Mouse (Mus musculus): ENCODE measurements around the gene Dnah7b. TPM values are rescaled to one million over a fixed set of nuclear protein-coding genes. Genes with fewer than 3 reads are reported as not detected.
"Not testable (repeated sequence)": the region's sequence is repeated elsewhere in the genome, so short reads cannot be mapped to it uniquely, and the experiment has no call there.

Dnah7b gene
- polyA plus RNA-seq, 1 experiment from 2014 or later, result 1.3 TPM

GRCm38 (mm10) chr1:46196835-46197234 is 130.7 kb downstream of the Dnah7b start:
- H3K27ac ChIP-seq; ATAC-seq (ENCODE audit: insufficient number of reproducible peaks, low FRiP score, low TSS enrichment, low read depth); H3K9me3 ChIP-seq; H3K36me3 ChIP-seq; H3K4me2 ChIP-seq; H3K4me1 ChIP-seq; H3K9ac ChIP-seq; H3K27me3 ChIP-seq; H3K4me3 ChIP-seq: not testable (repeated sequence)
- WGBS, result 58% methylated on average over 2 of the region's 2 CpGs

- H3K4me3 ChIP-seq; H3K27ac ChIP-seq; H3K9me3 ChIP-seq; H3K4me1 ChIP-seq; H3K27me3 ChIP-seq; H3K9ac ChIP-seq; H3K36me3 ChIP-seq; H3K4me2 ChIP-seq; ATAC-seq (ENCODE audit: insufficient number of reproducible peaks, low FRiP score, low TSS enrichment, low read depth): not testable (repeated sequence)
- WGBS, result 90% methylated on average over 9 of the region's 9 CpGs
Measured at GRCm38 (mm10) chr1:46201169-46201568, 135.1 kb downstream of the Dnah7b start.

DNA sequence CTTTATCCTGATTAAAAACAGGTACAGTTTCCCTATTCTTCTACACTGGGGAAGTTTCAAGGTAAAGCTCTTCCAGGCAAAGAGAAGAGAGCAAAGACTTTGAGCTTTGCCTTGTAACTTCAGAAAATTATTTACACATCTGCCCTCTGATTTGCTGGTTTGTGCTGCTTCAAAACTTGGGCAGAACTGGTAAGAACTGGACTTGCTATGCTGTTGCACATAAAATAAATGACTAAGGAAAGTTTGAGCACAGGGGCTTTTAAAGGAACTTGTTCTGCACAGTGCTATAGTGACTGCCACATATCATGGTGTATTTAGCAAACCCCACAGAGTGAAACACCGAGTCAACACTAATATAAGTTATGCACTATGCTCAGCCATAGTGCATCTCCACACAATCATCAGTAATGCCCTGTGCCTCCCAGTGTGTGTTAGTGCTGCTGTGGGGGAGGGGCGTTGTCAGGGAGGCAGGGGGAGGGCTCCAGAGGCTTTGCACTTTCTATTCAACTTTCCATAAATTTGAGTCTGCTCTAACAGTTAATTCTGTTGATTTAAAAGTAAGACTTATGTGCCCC is 144.0 kb downstream of the Dnah7b start:
- WGBS, result 50% methylated on average over 2 of the region's 2 CpGs
- not testable (repeated sequence) for H3K9ac ChIP-seq; H3K36me3 ChIP-seq; ATAC-seq (ENCODE audit: insufficient number of reproducible peaks, low FRiP score, low TSS enrichment, low read depth); H3K4me2 ChIP-seq; H3K4me3 ChIP-seq; H3K27me3 ChIP-seq; H3K4me1 ChIP-seq; H3K27ac ChIP-seq; H3K9me3 ChIP-seq

DNA sequence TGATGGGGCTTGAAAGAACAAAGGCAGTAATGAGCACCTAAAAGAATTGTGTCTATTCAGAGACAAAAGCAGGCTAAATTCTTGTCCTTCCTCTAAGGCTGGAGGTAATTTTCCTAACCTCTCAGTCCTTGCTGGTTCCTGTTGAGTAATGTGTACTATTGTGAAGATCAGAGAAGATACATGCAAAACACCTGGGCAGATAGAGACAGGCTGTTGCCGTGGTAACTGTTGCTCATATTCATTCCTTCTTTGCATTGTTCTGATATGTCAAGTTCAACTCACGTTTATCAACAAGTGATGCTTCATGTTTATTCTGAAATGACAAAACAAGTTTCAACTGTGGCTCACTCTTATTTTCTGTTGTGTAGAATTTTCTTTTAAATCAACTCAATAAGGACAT is 156.6 kb downstream of the Dnah7b start:
- WGBS, result 71% methylated on average over 2 of the region's 2 CpGs

DNA sequence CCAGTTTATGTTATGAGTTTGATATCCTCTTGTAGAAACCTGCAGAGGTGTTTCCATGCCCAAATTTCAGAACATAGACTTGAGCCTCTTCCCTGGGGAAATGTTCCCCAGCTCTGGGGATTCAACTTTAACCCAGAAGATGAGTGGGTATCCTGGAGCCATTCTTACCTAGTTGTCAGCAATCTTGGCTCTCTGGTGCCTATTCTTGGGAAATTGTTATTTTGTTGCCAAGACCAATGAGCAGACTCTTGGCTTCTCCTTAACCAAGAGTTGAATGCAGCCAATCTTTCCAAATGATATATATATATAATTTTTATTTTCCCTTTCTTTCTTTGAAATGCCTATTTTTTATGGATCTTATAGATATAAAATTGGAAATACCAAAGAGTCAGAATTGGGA is 160.0 kb downstream of the Dnah7b start:
- not testable (repeated sequence) for H3K9me3 ChIP-seq; H3K27me3 ChIP-seq; H3K4me2 ChIP-seq; H3K27ac ChIP-seq; H3K4me1 ChIP-seq; H3K36me3 ChIP-seq; ATAC-seq (ENCODE audit: insufficient number of reproducible peaks, low FRiP score, low TSS enrichment, low read depth); H3K4me3 ChIP-seq; H3K9ac ChIP-seq

More for the DNA sequence above, 156.6 kb downstream of the Dnah7b start:
- ATAC-seq (ENCODE audit: insufficient number of reproducible peaks, low FRiP score, low TSS enrichment, low read depth); H3K9me3 ChIP-seq; H3K36me3 ChIP-seq; H3K9ac ChIP-seq; H3K4me2 ChIP-seq; H3K4me3 ChIP-seq; H3K4me1 ChIP-seq; H3K27ac ChIP-seq; H3K27me3 ChIP-seq: not testable (repeated sequence)

- not testable (repeated sequence) for ATAC-seq (ENCODE audit: insufficient number of reproducible peaks, low FRiP score, low TSS enrichment, low read depth)
- 74% methylated on average over 2 of the region's 2 CpGs for WGBS
Measured at GRCm38 (mm10) chr1:46268841-46269240, 202.7 kb downstream of the Dnah7b start.

GRCm38 (mm10) chr1:46271927-46272326 is 205.8 kb downstream of the Dnah7b start:
- Histone ChIP-seq H3K4me1 (no peaks in the 10 kb centered on the region), H3K36me3 (no peaks in the 10 kb centered on the region), H3K4me2 (no peak overlapping the region), H3K27me3 (no peaks in the 10 kb centered on the region), H3K4me3 (no peak overlapping the region), H3K9me3 (no peaks in the 10 kb centered on the region), H3K27ac (no peak overlapping the region), H3K9ac (no peak overlapping the region)
- WGBS, result 87% methylated on average over 12 of the region's 12 CpGs
- no peak for ATAC-seq (ENCODE audit: insufficient number of reproducible peaks, low FRiP score, low TSS enrichment, low read depth)

More at GRCm38 (mm10) chr1:46268841-46269240, 202.7 kb downstream of the Dnah7b start:
- H3K9me3 ChIP-seq, H3K27me3 ChIP-seq, H3K36me3 ChIP-seq, H3K4me2 ChIP-seq, H3K4me3 ChIP-seq, H3K9ac ChIP-seq, H3K4me1 ChIP-seq, H3K27ac ChIP-seq: not testable (repeated sequence)

GRCm38 (mm10) chr1:46278057-46278910 is 212.2 kb downstream of the Dnah7b start:
- H3K4me3 ChIP-seq; H3K27me3 ChIP-seq; H3K27ac ChIP-seq; H3K9ac ChIP-seq; H3K4me2 ChIP-seq; H3K9me3 ChIP-seq; H3K4me1 ChIP-seq; H3K36me3 ChIP-seq; ATAC-seq (ENCODE audit: insufficient number of reproducible peaks, low FRiP score, low TSS enrichment, low read depth): not testable (repeated sequence)
- 40% methylated on average over 2 of the region's 2 CpGs for WGBS

GRCm38 (mm10) chr1:46278911-46279565 is 212.9 kb downstream of the Dnah7b start:
- H3K4me3 ChIP-seq; H3K27ac ChIP-seq; ATAC-seq (ENCODE audit: insufficient number of reproducible peaks, low FRiP score, low TSS enrichment, low read depth); H3K4me1 ChIP-seq; H3K27me3 ChIP-seq; H3K9ac ChIP-seq; H3K9me3 ChIP-seq; H3K36me3 ChIP-seq; H3K4me2 ChIP-seq: not testable (repeated sequence)
- WGBS, result 39% methylated on average over 1 of the region's 1 CpGs

DNA sequence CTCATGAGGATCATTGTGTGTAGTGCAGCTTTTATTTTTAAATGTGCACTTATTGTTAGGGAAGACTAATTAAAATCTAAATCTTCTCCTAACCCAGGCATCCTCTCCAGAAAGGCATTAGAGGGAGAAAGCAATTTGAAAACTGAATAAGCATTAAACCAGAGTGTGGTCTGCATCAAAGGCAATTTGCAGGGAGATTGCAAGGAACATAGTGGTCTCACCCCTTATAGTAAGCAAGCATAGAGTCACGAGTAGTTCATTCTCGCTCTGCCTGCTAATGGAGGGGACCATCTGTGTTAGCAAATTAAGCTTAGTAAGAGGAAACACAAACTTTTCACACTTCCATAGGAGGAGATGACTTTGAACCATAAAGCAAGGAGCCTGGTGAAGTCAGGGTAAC is 228.3 kb downstream of the Dnah7b start:
- H3K4me1 ChIP-seq; H3K36me3 ChIP-seq; H3K27ac ChIP-seq; H3K4me2 ChIP-seq; ATAC-seq (ENCODE audit: insufficient number of reproducible peaks, low FRiP score, low TSS enrichment, low read depth); H3K27me3 ChIP-seq; H3K9ac ChIP-seq; H3K4me3 ChIP-seq; H3K9me3 ChIP-seq: not testable (repeated sequence)
- WGBS, result 70% methylated on average over 2 of the region's 2 CpGs

- not testable (repeated sequence) for H3K4me3 ChIP-seq; ATAC-seq (ENCODE audit: insufficient number of reproducible peaks, low FRiP score, low TSS enrichment, low read depth); H3K4me1 ChIP-seq; H3K9ac ChIP-seq; H3K27ac ChIP-seq; H3K27me3 ChIP-seq; H3K36me3 ChIP-seq; H3K9me3 ChIP-seq; H3K4me2 ChIP-seq
Measured at GRCm38 (mm10) chr1:46325942-46326341, 259.8 kb downstream of the Dnah7b start.

DNA sequence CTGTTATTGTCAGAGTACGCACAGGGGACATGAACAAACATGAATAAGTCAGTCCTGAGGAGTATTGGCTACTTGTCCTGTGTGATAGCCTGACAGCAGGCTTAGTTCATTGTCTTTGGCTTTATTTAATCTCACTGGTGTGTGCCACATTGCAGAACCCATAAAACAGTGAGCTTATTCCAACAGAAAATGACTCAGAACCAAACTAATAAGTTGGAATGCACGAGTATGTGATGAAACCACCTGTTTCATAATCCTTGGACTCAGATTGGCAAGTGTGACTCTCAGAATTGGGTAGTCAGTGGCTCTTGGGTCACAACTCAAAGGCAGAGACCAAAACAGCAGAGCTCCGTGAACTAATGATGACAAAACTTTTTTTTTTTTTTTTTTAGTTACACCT is 279.2 kb downstream of the Dnah7b start:
- H3K27ac ChIP-seq; H3K9me3 ChIP-seq; H3K9ac ChIP-seq; H3K36me3 ChIP-seq; H3K4me1 ChIP-seq; H3K4me3 ChIP-seq; ATAC-seq (ENCODE audit: insufficient number of reproducible peaks, low FRiP score, low TSS enrichment, low read depth); H3K27me3 ChIP-seq; H3K4me2 ChIP-seq: not testable (repeated sequence)
- WGBS, result 87% methylated on average over 3 of the region's 3 CpGs

All from limb, embryonic 15.5 days (tissue).